Mouse (Mus musculus) liver, embryonic 14.5 days (tissue): ENCODE results near the gene Arhgap30. TPM values are rescaled to one million over a fixed set of nuclear protein-coding genes. Genes with fewer than 3 reads are reported as not detected.

Source experiments
- ATAC-seq: fragments of 200-750 bp; cut with Nextera tagmentation; 2 replicates; pipeline ENCODE4 v1.8.0; 2017; ENCODE audit warnings: moderate number of reproducible peaks, mild to moderate bottlenecking, moderate library complexity; ENCODE audit not compliant: insufficient read depth
- DNase-seq, 3 experiments: peaks; one replicate each; pipeline ENCODE4 v3.0.0-alpha.2; 2012 to 2013; ENCODE audit warnings: low read depth in 3 of 3, low spot score in 3 of 3
- H3K27ac ChIP-seq: fragments of 300-500 bp; sonication (generic); 2 replicates; pipeline ENCODE4 v1.5.1; 2014; ENCODE audit warnings: moderate library complexity, mild to moderate bottlenecking, control low read depth, inconsistent platforms
- H3K27me3 ChIP-seq: fragments of 300-500 bp; sonication (generic); 2 replicates; pipeline ENCODE4 v1.6.1; 2014; ENCODE audit warnings: mild to moderate bottlenecking, low read length, moderate library complexity; ENCODE audit not compliant: control insufficient read depth, insufficient read depth
- H3K36me3 ChIP-seq: fragments of 300-500 bp; sonication (generic); replicated peaks from 2 replicates; pipeline ENCODE4 v1.6.1; 2014; ENCODE audit warnings: low read depth; ENCODE audit not compliant: control insufficient read depth, insufficient read depth
- H3K4me1 ChIP-seq, 2 experiments: fragments of 200-500 bp in 1 of 2; fragments of 300-500 bp in 1 of 2; sonication (generic) in 1 of 2; replicated peaks; 2 replicates each; pipeline ENCODE4 v1.6.1; 2012 to 2014; ENCODE audit warnings: antibody characterized with exemption in 1 of 2, inconsistent platforms in 1 of 2, low read length in 1 of 2; ENCODE audit not compliant: control insufficient read depth in 2 of 2, insufficient read depth in 2 of 2
- H3K4me2 ChIP-seq: fragments of 300-500 bp; sonication (generic); 2 replicates; pipeline ENCODE4 v1.6.1; 2014; ENCODE audit warnings: low read depth, mild to moderate bottlenecking, control low read depth, moderate library complexity
- H3K4me3 ChIP-seq, 2 experiments: fragments of 200-500 bp in 1 of 2; fragments of 300-500 bp in 1 of 2; sonication (generic) in 1 of 2; 2 replicates each; pipeline ENCODE4 v1.5.1; 2012 to 2014; ENCODE audit warnings: low read depth in 2 of 2, low read length in 2 of 2, mild to moderate bottlenecking in 2 of 2, control low read depth in 1 of 2, inconsistent platforms in 1 of 2, moderate library complexity in 1 of 2; ENCODE audit not compliant: insufficient read depth in 1 of 2
- H3K9ac ChIP-seq: fragments of 300-500 bp; sonication (generic); replicated peaks from 2 replicates; pipeline ENCODE4 v1.6.1; 2014; ENCODE audit warnings: mild to moderate bottlenecking, control low read depth, moderate library complexity
- H3K9me3 ChIP-seq: fragments of 300-500 bp; sonication (generic); 2 replicates; pipeline ENCODE4 v1.6.1; 2016; ENCODE audit warnings: low read length, mixed read lengths; ENCODE audit not compliant: control insufficient read depth
- CTCF ChIP-seq: IDR thresholded peaks from 2 replicates; pipeline ENCODE4 v1.5.1; 2016; ENCODE audit warnings: antibody characterized with exemption, low read depth, control low read depth
- EP300 ChIP-seq: IDR thresholded peaks from 2 replicates; pipeline ENCODE4 v1.6.1; 2016; ENCODE audit warnings: antibody characterized with exemption, low read depth
- WGBS: fragments of 180-500 bp; shearing (Covaris S2); extraction: QIAGEN DNeasy Blood & Tissue Kit; methylation state at CpG from one replicate; pipeline ENCODE4 v1.1.7; 2014; ENCODE audit not compliant: insufficient replicate concordance; 5-methylcytosine and 5-hydroxymethylcytosine counted together
- polyA plus RNA-seq, 2 experiments: library from polyadenylated mRNA; depleted of rRNA in 1 of 2; stranded (reverse) in 1 of 2; unstranded in 1 of 2; fragments of >200 nt; fragmentation: Nextera tagmentation in 1 of 2; extraction: Ambion mirVana in 1 of 2; gene quantifications; 2 replicates each; pipeline versions ENCODE4 v1.2.1 to v1.2.3; 2012 to 2014

The Arhgap30 gene
- polyA plus RNA-seq, 2 experiments = 1.8 to 3.0 TPM

DNA sequence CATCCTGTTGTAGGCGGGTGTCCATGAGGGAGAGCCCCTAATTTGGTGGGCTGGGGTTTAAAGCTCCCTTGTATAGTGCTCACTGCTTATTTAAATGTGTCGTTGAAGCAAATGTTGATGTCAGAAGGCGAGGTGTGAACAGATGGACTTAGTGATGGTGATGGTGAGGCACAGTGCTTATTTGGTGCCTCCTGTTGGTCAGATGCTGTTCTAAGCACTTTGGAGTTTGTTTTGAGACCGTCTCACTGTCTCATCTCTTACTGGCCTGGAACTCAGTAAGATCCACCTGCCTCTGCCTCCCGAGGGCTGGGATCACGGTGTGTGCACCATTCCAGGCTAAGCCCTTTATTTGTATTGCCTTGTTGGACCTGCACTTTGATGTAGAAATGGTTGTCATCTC, 66.2 kb downstream of the Arhgap30 start:
- 0 out of 4 replicates have a peak, but pooled peaks cover 0 to 8% of the 10 kb centered on the region in 2 experiments for H3K4me1 ChIP-seq
- no peaks in the 10 kb centered on the region for H3K36me3 ChIP-seq
- H3K4me3 ChIP-seq = no peak overlapping the region
- no peaks in the 10 kb centered on the region for H3K27me3 ChIP-seq
- H3K9me3 ChIP-seq = no peaks in the 10 kb centered on the region
- whole genome bisulfite sequencing = 63% methylated on average over 6 of the region's 6 CpGs
- no peak overlapping the region for H3K4me2 ChIP-seq
- no peak for DNase-seq
- no peak overlapping the region for H3K9ac ChIP-seq
- TF ChIP-seq EP300 (no peak), CTCF (peak; percentile 23; the same call in 1 of the 2 replicates)
- no peak overlapping the region for H3K27ac ChIP-seq
- no peak for ATAC-seq

DNA sequence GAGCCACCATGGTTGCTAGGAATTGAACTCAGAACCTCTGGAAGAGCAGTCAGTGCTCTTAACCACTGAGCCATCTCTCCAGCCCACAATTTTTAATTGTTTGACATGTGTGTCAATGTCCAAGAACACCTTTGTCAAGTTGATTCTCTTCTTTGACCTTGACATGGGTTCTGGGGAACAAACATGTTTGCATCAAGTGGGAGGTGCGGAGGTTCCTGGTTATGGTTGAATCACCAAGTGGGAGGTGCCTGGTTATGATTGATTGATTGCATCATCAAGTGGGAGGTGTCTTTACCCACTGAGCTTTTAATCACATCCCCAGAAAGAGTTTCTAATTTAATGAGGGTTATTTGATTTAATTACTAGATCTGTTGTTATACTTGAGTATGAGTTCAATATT, 68.8 kb downstream of the Arhgap30 start:
- H3K9me3 ChIP-seq = no peaks in the 10 kb centered on the region
- no peak overlapping the region for H3K9ac ChIP-seq
- no peaks in the 10 kb centered on the region for H3K36me3 ChIP-seq
- DNase-seq (no peak), ATAC-seq (no peak)
- H3K27me3 ChIP-seq = no peaks in the 10 kb centered on the region
- H3K4me2 ChIP-seq = no peak overlapping the region
- 0 out of 4 replicates have a peak, but pooled peaks cover 0 to 7% of the 10 kb centered on the region in 2 experiments for H3K4me1 ChIP-seq
- WGBS = 69% methylated on average over 1 of the region's 1 CpGs
- H3K27ac ChIP-seq = no peak overlapping the region
- TF ChIP-seq EP300 (no peak), CTCF (no peak)
- no peak overlapping the region for H3K4me3 ChIP-seq

DNA sequence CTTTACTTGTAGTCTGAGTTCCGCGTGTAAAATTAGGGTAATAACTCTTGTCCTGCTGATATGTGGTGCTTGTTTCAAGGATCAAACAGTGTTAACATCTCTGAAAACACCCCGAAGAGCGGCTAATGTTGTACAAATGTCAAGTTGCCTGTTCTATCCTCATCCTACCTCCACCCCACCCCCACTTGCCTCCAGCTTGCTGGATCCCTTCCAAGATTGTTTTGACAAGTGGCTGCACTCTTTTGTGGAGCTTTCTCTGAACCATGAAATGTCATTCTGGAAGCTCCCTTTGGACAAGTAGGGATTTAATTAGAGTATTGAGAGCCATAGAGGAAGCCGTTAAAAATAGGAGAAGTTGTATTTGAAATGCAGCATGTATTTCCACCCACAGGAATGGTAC, 71.0 kb downstream of the Arhgap30 start:
- Histone ChIP-seq H3K36me3 (no peaks in the 10 kb centered on the region), H3K27me3 (no peaks in the 10 kb centered on the region), H3K27ac (no peak overlapping the region), H3K9me3 (no peaks in the 10 kb centered on the region), H3K4me2 (no peak overlapping the region), H3K4me3 (no peak overlapping the region), H3K4me1 (no peaks in the 10 kb centered on the region), H3K9ac (no peak overlapping the region)
- 71% methylated on average over 5 of the region's 5 CpGs for WGBS
- TF ChIP-seq EP300 (no peak), CTCF (no peak)
- DNase-seq = no peak
- ATAC-seq = no peak

Other genes with a start within 250 kb of the Arhgap30 start
- gene Sdhc, start 238.4 kb upstream of the Arhgap30 start, polyA plus RNA-seq (2012; rRNA removed) = 103 and 111 TPM in 2 replicates
- gene Sdhc, start 238.4 kb upstream of the Arhgap30 start, polyA plus RNA-seq (2014; fragmentation: Nextera tagmentation; extraction: Ambion mirVana) = 147 and 165 TPM in 2 replicates
- 0.04 and 0.25 TPM in 2 replicates for gene Mpz, start 238.2 kb upstream of the Arhgap30 start, polyA plus RNA-seq (2012; rRNA removed)
- gene Mpz, start 238.2 kb upstream of the Arhgap30 start, polyA plus RNA-seq (2014; fragmentation: Nextera tagmentation; extraction: Ambion mirVana) = 0.14 TPM in 1 of 2 replicates, not detected in the other
- 0.94 and 1.0 TPM in 2 replicates for gene Pcp4l1, start 192.7 kb upstream of the Arhgap30 start, polyA plus RNA-seq (2012; rRNA removed)
- 1.2 and 1.3 TPM in 2 replicates for gene Pcp4l1, start 192.7 kb upstream of the Arhgap30 start, polyA plus RNA-seq (2014; fragmentation: Nextera tagmentation; extraction: Ambion mirVana)
- gene Nr1i3, start 175.0 kb upstream of the Arhgap30 start, polyA plus RNA-seq (2012; rRNA removed) = 1.0 TPM in 2 replicates
- 0.62 and 0.88 TPM in 2 replicates for gene Nr1i3, start 175.0 kb upstream of the Arhgap30 start, polyA plus RNA-seq (2014; fragmentation: Nextera tagmentation; extraction: Ambion mirVana)
- 9.4 and 11.0 TPM in 2 replicates for gene Tomm40l, start 166.4 kb upstream of the Arhgap30 start, polyA plus RNA-seq (2012; rRNA removed)
- gene Tomm40l, start 166.4 kb upstream of the Arhgap30 start, polyA plus RNA-seq (2014; fragmentation: Nextera tagmentation; extraction: Ambion mirVana) = 16.0 and 17.5 TPM in 2 replicates
- 2,859 and 3,167 TPM in 2 replicates for gene Apoa2, start 163.9 kb upstream of the Arhgap30 start, polyA plus RNA-seq (2012; rRNA removed)
- 5,173 and 5,415 TPM in 2 replicates for gene Apoa2, start 163.9 kb upstream of the Arhgap30 start, polyA plus RNA-seq (2014; fragmentation: Nextera tagmentation; extraction: Ambion mirVana)
- gene Fcer1g, start 154.6 kb upstream of the Arhgap30 start, polyA plus RNA-seq (2012; rRNA removed) = 50.1 and 74.3 TPM in 2 replicates
- gene Fcer1g, start 154.6 kb upstream of the Arhgap30 start, polyA plus RNA-seq (2014; fragmentation: Nextera tagmentation; extraction: Ambion mirVana) = 87.8 and 104 TPM in 2 replicates
- 0.11 and 0.17 TPM in 2 replicates for gene Adamts4, start 138.5 kb upstream of the Arhgap30 start, polyA plus RNA-seq (2012; rRNA removed)
- 0.13 and 0.25 TPM in 2 replicates for gene Adamts4, start 138.5 kb upstream of the Arhgap30 start, polyA plus RNA-seq (2014; fragmentation: Nextera tagmentation; extraction: Ambion mirVana)
- 53.6 and 72.4 TPM in 2 replicates for gene Ndufs2, start 137.6 kb upstream of the Arhgap30 start, polyA plus RNA-seq (2012; rRNA removed)
- gene Ndufs2, start 137.6 kb upstream of the Arhgap30 start, polyA plus RNA-seq (2014; fragmentation: Nextera tagmentation; extraction: Ambion mirVana) = 136 TPM in 2 replicates
- 14.5 and 14.7 TPM in 2 replicates for gene B4galt3, start 118.6 kb upstream of the Arhgap30 start, polyA plus RNA-seq (2012; rRNA removed)
- 12.7 and 17.3 TPM in 2 replicates for gene B4galt3, start 118.6 kb upstream of the Arhgap30 start, polyA plus RNA-seq (2014; fragmentation: Nextera tagmentation; extraction: Ambion mirVana)
- gene Ppox, start 107.8 kb upstream of the Arhgap30 start, polyA plus RNA-seq (2012; rRNA removed) = 161 and 178 TPM in 2 replicates
- gene Ppox, start 107.8 kb upstream of the Arhgap30 start, polyA plus RNA-seq (2014; fragmentation: Nextera tagmentation; extraction: Ambion mirVana) = 170 and 191 TPM in 2 replicates
- 17.1 and 18.0 TPM in 2 replicates for gene Usp21, start 101.0 kb upstream of the Arhgap30 start, polyA plus RNA-seq (2012; rRNA removed)
- 17.4 and 21.6 TPM in 2 replicates for gene Usp21, start 101.0 kb upstream of the Arhgap30 start, polyA plus RNA-seq (2014; fragmentation: Nextera tagmentation; extraction: Ambion mirVana)
- 14.5 and 23.3 TPM in 2 replicates for gene Ufc1, start 93.9 kb upstream of the Arhgap30 start, polyA plus RNA-seq (2012; rRNA removed)
- gene Ufc1, start 93.9 kb upstream of the Arhgap30 start, polyA plus RNA-seq (2014; fragmentation: Nextera tagmentation; extraction: Ambion mirVana) = 45.8 and 51.6 TPM in 2 replicates
- gene Dedd, start 59.8 kb upstream of the Arhgap30 start, polyA plus RNA-seq (2012; rRNA removed) = 15.3 and 15.8 TPM in 2 replicates
- 16.5 and 18.9 TPM in 2 replicates for gene Dedd, start 59.8 kb upstream of the Arhgap30 start, polyA plus RNA-seq (2014; fragmentation: Nextera tagmentation; extraction: Ambion mirVana)
- 23.4 and 24.0 TPM in 2 replicates for gene Nit1, start 43.3 kb upstream of the Arhgap30 start, polyA plus RNA-seq (2012; rRNA removed)
- 22.1 and 23.3 TPM in 2 replicates for gene Nit1, start 43.3 kb upstream of the Arhgap30 start, polyA plus RNA-seq (2014; fragmentation: Nextera tagmentation; extraction: Ambion mirVana)
- 7.9 and 36.2 TPM in 2 replicates for gene Pfdn2, start 43.3 kb upstream of the Arhgap30 start, polyA plus RNA-seq (2012; rRNA removed)
- 19.9 and 20.7 TPM in 2 replicates for gene Pfdn2, start 43.3 kb upstream of the Arhgap30 start, polyA plus RNA-seq (2014; fragmentation: Nextera tagmentation; extraction: Ambion mirVana)
- gene Klhdc9, start 28.2 kb upstream of the Arhgap30 start, polyA plus RNA-seq (2012; rRNA removed) = 0.27 and 0.39 TPM in 2 replicates
- gene Klhdc9, start 28.2 kb upstream of the Arhgap30 start, polyA plus RNA-seq (2014; fragmentation: Nextera tagmentation; extraction: Ambion mirVana) = 0.49 and 0.70 TPM in 2 replicates
- gene Nectin4, start 18.9 kb upstream of the Arhgap30 start, polyA plus RNA-seq (2012; rRNA removed) = 0.09 and 0.12 TPM in 2 replicates
- 0.04 and 0.06 TPM in 2 replicates for gene Nectin4, start 18.9 kb upstream of the Arhgap30 start, polyA plus RNA-seq (2014; fragmentation: Nextera tagmentation; extraction: Ambion mirVana)
- 13.4 and 16.9 TPM in 2 replicates for gene Usf1, start 22.4 kb downstream of the Arhgap30 start, polyA plus RNA-seq (2012; rRNA removed)
- gene Usf1, start 22.4 kb downstream of the Arhgap30 start, polyA plus RNA-seq (2014; fragmentation: Nextera tagmentation; extraction: Ambion mirVana) = 15.0 and 18.9 TPM in 2 replicates
- 0.60 and 0.90 TPM in 2 replicates for gene Tstd1, start 29.9 kb downstream of the Arhgap30 start, polyA plus RNA-seq (2012; rRNA removed)
- gene Tstd1, start 29.9 kb downstream of the Arhgap30 start, polyA plus RNA-seq (2014; fragmentation: Nextera tagmentation; extraction: Ambion mirVana) = 0.19 and 0.75 TPM in 2 replicates
- gene F11r, start 48.6 kb downstream of the Arhgap30 start, polyA plus RNA-seq (2012; rRNA removed) = 11.9 TPM in 2 replicates
- 13.6 and 14.0 TPM in 2 replicates for gene F11r, start 48.6 kb downstream of the Arhgap30 start, polyA plus RNA-seq (2014; fragmentation: Nextera tagmentation; extraction: Ambion mirVana)
- 1.7 and 2.5 TPM in 2 replicates for gene Alyref2, start 114.5 kb downstream of the Arhgap30 start, polyA plus RNA-seq (2012; rRNA removed)
- 2.4 and 2.9 TPM in 2 replicates for gene Alyref2, start 114.5 kb downstream of the Arhgap30 start, polyA plus RNA-seq (2014; fragmentation: Nextera tagmentation; extraction: Ambion mirVana)
- gene Itln1, start 146.3 kb downstream of the Arhgap30 start, polyA plus RNA-seq (2012; rRNA removed) = not detected in 2 replicates
- not detected in 2 replicates for gene Itln1, start 146.3 kb downstream of the Arhgap30 start, polyA plus RNA-seq (2014; fragmentation: Nextera tagmentation; extraction: Ambion mirVana)
- 0.09 and 0.12 TPM in 2 replicates for gene Cd244a, start 170.2 kb downstream of the Arhgap30 start, polyA plus RNA-seq (2012; rRNA removed)
- gene Cd244a, start 170.2 kb downstream of the Arhgap30 start, polyA plus RNA-seq (2014; fragmentation: Nextera tagmentation; extraction: Ambion mirVana) = 0.22 and 0.24 TPM in 2 replicates
- gene Ly9, start 218.5 kb downstream of the Arhgap30 start, polyA plus RNA-seq (2012; rRNA removed) = 1.0 and 1.2 TPM in 2 replicates
- gene Ly9, start 218.5 kb downstream of the Arhgap30 start, polyA plus RNA-seq (2014; fragmentation: Nextera tagmentation; extraction: Ambion mirVana) = 0.18 and 0.20 TPM in 2 replicates